Mouse (Mus musculus): ENCODE measurements around the gene Gm5868. TPM values are rescaled to one million over a fixed set of nuclear protein-coding genes. Genes with fewer than 3 reads are reported as not detected.

Gm5868 gene
- polyA plus RNA-seq (2011; ENCODE audit: insufficient read depth, insufficient read length, low read depth, missing spikeins): 0.58 TPM in 1 of 2 replicates, not detected in the other

GRCm38 (mm10) chr5:72587192-72587681 lies at the start of gene Gm5868:
TSS of gene Gm5868 (minus strand) at chr5:72587551.
- TF ChIP-seq CTCF (IDR thresholded peaks at IDR 0.05; ENCODE audit: low read depth, low read length): no peak
- no peak for TF ChIP-seq EP300 (IDR thresholded peaks at IDR 0.05; ENCODE audit: insufficient read depth, low read depth, low read length)
- no peak for TF ChIP-seq POLR2A (IDR thresholded peaks at IDR 0.05; ENCODE audit: insufficient read depth, low read length)
- Histone ChIP-seq H3K27me3 (ENCODE audit: control insufficient read depth, insufficient read depth, low read length, poor library complexity, severe bottlenecking) (no peaks in the 10 kb centered on the region; the same call in none of the 2 replicates), H3K9me3 (replicated peaks; ENCODE audit: control insufficient read depth, insufficient read depth, low read length, poor library complexity, severe bottlenecking) (no peaks in the 10 kb centered on the region), H3K4me1 (ENCODE audit: control insufficient read depth, insufficient read depth, low read length) (no peaks in the 10 kb centered on the region), H3K27ac (ENCODE audit: insufficient read depth, low read length) (no peak within 1 kb of the TSS), H3K36me3 (ENCODE audit: control insufficient read depth, insufficient read depth, low read length, poor library complexity, severe bottlenecking) (no peaks in the 10 kb centered on the region), H3K4me3 (ENCODE audit: low read depth, low read length) (peak within 1 kb of the TSS; percentile 25), H3K9ac (ENCODE audit: low read depth, poor library complexity, severe bottlenecking) (no peak within 1 kb of the TSS)

- Histone ChIP-seq H3K27ac (ENCODE audit: insufficient read depth, low read length) (no peak overlapping the region), H3K4me1 (ENCODE audit: control insufficient read depth, insufficient read depth, low read length) (no peaks in the 10 kb centered on the region), H3K9ac (ENCODE audit: low read depth, poor library complexity, severe bottlenecking) (no peak overlapping the region), H3K27me3 (ENCODE audit: control insufficient read depth, insufficient read depth, low read length, poor library complexity, severe bottlenecking) (no peaks in the 10 kb centered on the region), H3K36me3 (ENCODE audit: control insufficient read depth, insufficient read depth, low read length, poor library complexity, severe bottlenecking) (no peaks in the 10 kb centered on the region), H3K9me3 (replicated peaks; ENCODE audit: control insufficient read depth, insufficient read depth, low read length, poor library complexity, severe bottlenecking) (no peaks in the 10 kb centered on the region), H3K4me3 (ENCODE audit: low read depth, low read length) (no peak overlapping the region)
- TF ChIP-seq CTCF (IDR thresholded peaks at IDR 0.05; ENCODE audit: low read depth, low read length) (no peak), EP300 (IDR thresholded peaks at IDR 0.05; ENCODE audit: insufficient read depth, low read depth, low read length) (no peak), POLR2A (IDR thresholded peaks at IDR 0.05; ENCODE audit: insufficient read depth, low read length) (no peak)
Measured at GRCm38 (mm10) chr5:72636576-72636975, 49.2 kb upstream of the Gm5868 start.

GRCm38 (mm10) chr5:72636122-72636521 lies 48.8 kb upstream of the Gm5868 start:
- Histone ChIP-seq H3K27me3 (ENCODE audit: control insufficient read depth, insufficient read depth, low read length, poor library complexity, severe bottlenecking) (no peaks in the 10 kb centered on the region), H3K4me1 (ENCODE audit: control insufficient read depth, insufficient read depth, low read length) (no peaks in the 10 kb centered on the region), H3K36me3 (ENCODE audit: control insufficient read depth, insufficient read depth, low read length, poor library complexity, severe bottlenecking) (no peaks in the 10 kb centered on the region), H3K9me3 (replicated peaks; ENCODE audit: control insufficient read depth, insufficient read depth, low read length, poor library complexity, severe bottlenecking) (no peaks in the 10 kb centered on the region), H3K9ac (ENCODE audit: low read depth, poor library complexity, severe bottlenecking) (no peak overlapping the region), H3K4me3 (ENCODE audit: low read depth, low read length) (no peak overlapping the region), H3K27ac (ENCODE audit: insufficient read depth, low read length) (no peak overlapping the region)
- no peak for TF ChIP-seq EP300 (IDR thresholded peaks at IDR 0.05; ENCODE audit: insufficient read depth, low read depth, low read length)
- TF ChIP-seq POLR2A (IDR thresholded peaks at IDR 0.05; ENCODE audit: insufficient read depth, low read length): no peak
- no peak for TF ChIP-seq CTCF (IDR thresholded peaks at IDR 0.05; ENCODE audit: low read depth, low read length)

- H3K9me3 ChIP-seq (replicated peaks; ENCODE audit: control insufficient read depth, insufficient read depth, low read length, poor library complexity, severe bottlenecking): no peaks in the 10 kb centered on the region
- H3K4me1 ChIP-seq (ENCODE audit: control insufficient read depth, insufficient read depth, low read length): no peaks in the 10 kb centered on the region
- no peak overlapping the region for H3K4me3 ChIP-seq (ENCODE audit: low read depth, low read length)
- H3K9ac ChIP-seq (ENCODE audit: low read depth, poor library complexity, severe bottlenecking): no peak overlapping the region
- TF ChIP-seq POLR2A (IDR thresholded peaks at IDR 0.05; ENCODE audit: insufficient read depth, low read length) (no peak), EP300 (IDR thresholded peaks at IDR 0.05; ENCODE audit: insufficient read depth, low read depth, low read length) (no peak), CTCF (IDR thresholded peaks at IDR 0.05; ENCODE audit: low read depth, low read length) (no peak)
- no peaks in the 10 kb centered on the region for H3K36me3 ChIP-seq (ENCODE audit: control insufficient read depth, insufficient read depth, low read length, poor library complexity, severe bottlenecking)
- H3K27me3 ChIP-seq (ENCODE audit: control insufficient read depth, insufficient read depth, low read length, poor library complexity, severe bottlenecking): no peaks in the 10 kb centered on the region
- no peak overlapping the region for H3K27ac ChIP-seq (ENCODE audit: insufficient read depth, low read length)
Measured at GRCm38 (mm10) chr5:72634791-72635271, 47.5 kb upstream of the Gm5868 start.

- Histone ChIP-seq H3K9me3 (replicated peaks; ENCODE audit: control insufficient read depth, insufficient read depth, low read length, poor library complexity, severe bottlenecking) (no peaks in the 10 kb centered on the region), H3K4me3 (ENCODE audit: low read depth, low read length) (no peak overlapping the region), H3K27ac (ENCODE audit: insufficient read depth, low read length) (no peak overlapping the region), H3K9ac (ENCODE audit: low read depth, poor library complexity, severe bottlenecking) (no peak overlapping the region), H3K36me3 (ENCODE audit: control insufficient read depth, insufficient read depth, low read length, poor library complexity, severe bottlenecking) (no peaks in the 10 kb centered on the region), H3K27me3 (ENCODE audit: control insufficient read depth, insufficient read depth, low read length, poor library complexity, severe bottlenecking) (no peaks in the 10 kb centered on the region), H3K4me1 (ENCODE audit: control insufficient read depth, insufficient read depth, low read length) (no peaks in the 10 kb centered on the region)
- TF ChIP-seq EP300 (IDR thresholded peaks at IDR 0.05; ENCODE audit: insufficient read depth, low read depth, low read length) (no peak), CTCF (IDR thresholded peaks at IDR 0.05; ENCODE audit: low read depth, low read length) (no peak), POLR2A (IDR thresholded peaks at IDR 0.05; ENCODE audit: insufficient read depth, low read length) (no peak)
Measured at GRCm38 (mm10) chr5:72630026-72630425, 42.7 kb upstream of the Gm5868 start.

- Histone ChIP-seq H3K4me3 (ENCODE audit: low read depth, low read length) (no peak overlapping the region), H3K27me3 (ENCODE audit: control insufficient read depth, insufficient read depth, low read length, poor library complexity, severe bottlenecking) (no peaks in the 10 kb centered on the region), H3K9ac (ENCODE audit: low read depth, poor library complexity, severe bottlenecking) (no peak overlapping the region), H3K27ac (ENCODE audit: insufficient read depth, low read length) (no peak overlapping the region), H3K36me3 (ENCODE audit: control insufficient read depth, insufficient read depth, low read length, poor library complexity, severe bottlenecking) (no peaks in the 10 kb centered on the region), H3K4me1 (ENCODE audit: control insufficient read depth, insufficient read depth, low read length) (no peaks in the 10 kb centered on the region), H3K9me3 (replicated peaks; ENCODE audit: control insufficient read depth, insufficient read depth, low read length, poor library complexity, severe bottlenecking) (no peaks in the 10 kb centered on the region; the same call in 1 of the 2 replicates)
- TF ChIP-seq POLR2A (IDR thresholded peaks at IDR 0.05; ENCODE audit: insufficient read depth, low read length) (no peak), EP300 (IDR thresholded peaks at IDR 0.05; ENCODE audit: insufficient read depth, low read depth, low read length) (no peak), CTCF (IDR thresholded peaks at IDR 0.05; ENCODE audit: low read depth, low read length) (no peak)
Measured at GRCm38 (mm10) chr5:72621022-72621421, 33.7 kb upstream of the Gm5868 start.
